Mouse (Mus musculus) ES-E14 (cell line): ENCODE measurements around the gene Olfr1387.

Experiments used
- HCFC1 ChIP-seq: IDR thresholded peaks from 2 replicates; pipeline ENCODE4 v1.6.1; 2012; ENCODE audit warnings: low read length, inconsistent platforms, borderline replicate concordance; ENCODE audit not compliant: insufficient read depth
- MAFK ChIP-seq: IDR thresholded peaks from 2 replicates; pipeline ENCODE4 v1.6.1; 2014; ENCODE audit warnings: mild to moderate bottlenecking, low read depth, low read length, inconsistent platforms; ENCODE audit not compliant: insufficient read depth
- ZC3H11A ChIP-seq: IDR thresholded peaks from 2 replicates; pipeline ENCODE4 v1.6.1; 2012; ENCODE audit warnings: low read depth, mild to moderate bottlenecking, inconsistent platforms, low read length, borderline replicate concordance
- ZNF384 ChIP-seq: IDR thresholded peaks from 2 replicates; pipeline ENCODE4 v1.6.1; 2012; ENCODE audit warnings: low read depth, low read length, inconsistent platforms

DNA sequence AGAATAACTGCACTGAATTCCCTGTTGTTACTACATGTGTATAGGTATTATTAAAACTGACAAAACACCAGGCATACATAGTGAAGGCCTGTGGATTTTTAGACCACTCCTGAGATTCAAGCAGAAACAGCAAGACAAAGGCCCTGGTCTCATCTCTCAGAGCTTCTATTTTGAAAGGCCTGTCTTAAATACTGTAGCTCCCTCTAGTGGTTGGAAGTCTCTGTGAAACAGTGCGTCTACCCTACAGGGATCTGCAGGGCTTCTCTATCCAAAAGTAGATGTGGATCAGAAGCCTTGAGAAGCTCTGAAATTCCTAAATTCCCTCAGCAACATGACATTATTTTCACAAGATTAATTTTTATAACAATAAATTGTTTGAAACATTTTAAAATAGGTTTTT lies 44.6 kb upstream of the Olfr1387 start:
- TF ChIP-seq ZNF384 (no peak), MAFK (no peak), ZC3H11A (peak; percentile 67; the same call in 1 of the 2 replicates), HCFC1 (no peak)
